Mouse (Mus musculus) spleen, adult 2 months (tissue): ENCODE results near the gene Ranbp3l. TPM values are rescaled to one million over a fixed set of nuclear protein-coding genes. Genes with fewer than 3 reads are reported as not detected.

Experiments used
- DNase-seq, 2 experiments: peaks; one replicate each; pipeline versions ENCODE4 v3.0.0 to v3.0.0-alpha.2; 2012 to 2021; ENCODE audit warnings: low spot score in 2 of 2, low read depth in 1 of 2
- H3K27ac ChIP-seq: fragments of 200-500 bp; 2 replicates; pipeline ENCODE4 v1.5.1; 2012; ENCODE audit warnings: low read length, inconsistent platforms; ENCODE audit not compliant: insufficient read depth
- H3K27me3 ChIP-seq: fragments of 200-500 bp; 2 replicates; pipeline ENCODE4 v1.6.1; 2012; ENCODE audit warnings: mild to moderate bottlenecking, moderate library complexity, low read length, inconsistent platforms; ENCODE audit not compliant: control insufficient read depth, insufficient read depth
- H3K36me3 ChIP-seq: fragments of 200-500 bp; 2 replicates; pipeline ENCODE4 v1.6.1; 2012; ENCODE audit warnings: mild to moderate bottlenecking, low read length, inconsistent platforms; ENCODE audit not compliant: control insufficient read depth, insufficient read depth
- H3K4me1 ChIP-seq: fragments of 200-500 bp; 2 replicates; pipeline ENCODE4 v1.6.1; 2011; ENCODE audit warnings: inconsistent platforms; ENCODE audit not compliant: control insufficient read depth, insufficient read depth, insufficient read length
- H3K4me3 ChIP-seq: fragments of 200-500 bp; 2 replicates; pipeline ENCODE4 v1.5.1; 2011; ENCODE audit warnings: mild to moderate bottlenecking, inconsistent platforms; ENCODE audit not compliant: insufficient read depth, insufficient read length; ENCODE audit errors: extremely low read depth
- CTCF ChIP-seq: fragments of 200-500 bp; IDR thresholded peaks from 2 replicates; pipeline ENCODE4 v1.5.1; 2011; ENCODE audit warnings: mild to moderate bottlenecking, inconsistent platforms; ENCODE audit not compliant: insufficient read depth, insufficient read length, insufficient replicate concordance; ENCODE audit errors: extremely low read depth
- POLR2A ChIP-seq: fragments of 200-500 bp; IDR thresholded peaks from 2 replicates; pipeline ENCODE4 v1.6.1; 2011; ENCODE audit warnings: low read depth, low read length, inconsistent platforms
- WGBS: fragments of 180-500 bp; shearing (Covaris S2); methylation state at CpG from one replicate; pipeline ENCODE4 v1.1.7; 2018; 5-methylcytosine and 5-hydroxymethylcytosine counted together
- polyA plus RNA-seq: library from polyadenylated mRNA; depleted of rRNA; stranded (reverse); fragments of >200 nt; gene quantifications from 2 replicates; pipeline ENCODE4 v1.2.3, GENCODE M21; 2012

Gene Ranbp3l
- polyA plus RNA-seq, 1 experiment = 0.07 TPM

- no peak for DNase-seq
- 81% methylated on average over 10 of the region's 10 CpGs for WGBS
- Histone ChIP-seq H3K36me3 (no peaks in the 10 kb centered on the region), H3K4me1 (no peaks in the 10 kb centered on the region), H3K27me3 (no peaks in the 10 kb centered on the region), H3K4me3 (no peak overlapping the region), H3K27ac (no peak overlapping the region)
- TF ChIP-seq CTCF = no peak
Observed at GRCm38 (mm10) chr15:8969061-8969635, 1.4 kb downstream of the Ranbp3l start.

DNA sequence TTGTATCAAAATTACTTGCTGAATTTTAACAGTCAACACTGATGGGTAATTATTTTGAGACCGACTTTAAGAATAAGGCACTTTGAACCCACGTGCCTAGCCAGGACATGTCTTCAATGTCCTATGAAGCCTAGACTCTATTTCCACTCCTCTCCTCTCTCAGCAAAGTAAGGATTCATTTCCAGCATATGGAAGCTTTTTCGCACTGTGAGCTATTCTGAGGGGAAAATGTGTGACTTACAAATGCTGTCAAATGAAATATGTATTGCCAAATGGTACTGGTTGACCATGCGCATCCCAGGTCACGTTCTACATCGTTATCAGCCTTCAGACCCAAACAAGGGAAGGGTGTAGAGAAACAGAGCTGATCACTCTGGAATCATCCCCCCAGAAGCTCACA, 23.5 kb downstream of the Ranbp3l start:
- H3K27ac ChIP-seq = no peak overlapping the region
- 92% methylated on average over 6 of the region's 6 CpGs for WGBS
- TF ChIP-seq CTCF (no peak), POLR2A (no peak)
- H3K4me3 ChIP-seq = no peak overlapping the region
- H3K4me1 ChIP-seq = no peaks in the 10 kb centered on the region
- DNase-seq = no peak
- no peaks in the 10 kb centered on the region for H3K36me3 ChIP-seq
- no peaks in the 10 kb centered on the region for H3K27me3 ChIP-seq

- H3K4me3 ChIP-seq = no peak overlapping the region
- TF ChIP-seq POLR2A = no peak
- TF ChIP-seq CTCF = no peak
- no peaks in the 10 kb centered on the region for H3K27me3 ChIP-seq
- no peak overlapping the region for H3K27ac ChIP-seq
- H3K36me3 ChIP-seq = no peaks in the 10 kb centered on the region
- DNase-seq = no peak
- WGBS = 81% methylated on average over 12 of the region's 12 CpGs
- H3K4me1 ChIP-seq = no peaks in the 10 kb centered on the region
Observed at GRCm38 (mm10) chr15:8991859-8992838, 24.4 kb downstream of the Ranbp3l start.

DNA sequence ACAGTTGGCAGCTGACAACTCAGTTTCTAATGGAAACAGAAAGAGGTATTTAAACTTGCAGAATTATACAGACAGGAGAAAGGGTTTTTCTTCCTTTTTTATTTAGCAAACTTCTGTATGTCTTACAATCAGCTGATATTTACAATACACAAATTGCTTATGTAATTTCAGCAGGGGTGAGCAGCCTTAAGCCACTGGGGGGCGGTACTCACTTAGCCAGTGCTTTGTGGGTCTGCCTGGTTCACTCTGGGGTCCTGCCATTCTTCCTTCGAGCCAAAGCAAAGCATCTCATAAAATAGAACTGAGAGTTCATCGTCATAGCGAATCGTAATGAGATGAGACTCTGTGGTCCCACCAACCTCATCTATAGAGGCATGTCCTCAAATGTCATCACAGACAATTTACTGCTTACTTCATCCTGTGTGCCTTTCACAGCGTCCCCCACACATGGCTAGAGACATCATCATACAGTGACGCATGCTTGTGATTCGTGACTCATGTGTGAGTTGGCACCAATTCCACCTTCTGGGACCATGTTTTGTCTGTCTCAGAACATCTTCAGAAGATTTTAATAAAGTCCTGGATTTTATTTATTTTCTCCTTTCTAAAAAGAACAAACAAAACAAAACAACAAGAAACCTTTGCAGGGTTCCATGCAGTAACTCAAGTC, 27.0 kb downstream of the Ranbp3l start:
- no peaks in the 10 kb centered on the region for H3K27me3 ChIP-seq
- no peak overlapping the region for H3K4me3 ChIP-seq
- H3K4me1 ChIP-seq = no peaks in the 10 kb centered on the region
- 68% methylated on average over 8 of the region's 8 CpGs for WGBS
- H3K27ac ChIP-seq = no peak overlapping the region
- H3K36me3 ChIP-seq = no peaks in the 10 kb centered on the region
- TF ChIP-seq POLR2A (no peak), CTCF (no peak)
- DNase-seq = no peak

- Histone ChIP-seq H3K27me3 (no peaks in the 10 kb centered on the region), H3K27ac (no peak overlapping the region), H3K4me1 (no peaks in the 10 kb centered on the region), H3K36me3 (no peaks in the 10 kb centered on the region), H3K4me3 (no peak overlapping the region)
- TF ChIP-seq POLR2A = no peak
- no peak for TF ChIP-seq CTCF
- no peak for DNase-seq
- WGBS = 30% methylated on average over 7 of the region's 7 CpGs
Observed at GRCm38 (mm10) chr15:8995490-8995889, 27.7 kb downstream of the Ranbp3l start.

DNA sequence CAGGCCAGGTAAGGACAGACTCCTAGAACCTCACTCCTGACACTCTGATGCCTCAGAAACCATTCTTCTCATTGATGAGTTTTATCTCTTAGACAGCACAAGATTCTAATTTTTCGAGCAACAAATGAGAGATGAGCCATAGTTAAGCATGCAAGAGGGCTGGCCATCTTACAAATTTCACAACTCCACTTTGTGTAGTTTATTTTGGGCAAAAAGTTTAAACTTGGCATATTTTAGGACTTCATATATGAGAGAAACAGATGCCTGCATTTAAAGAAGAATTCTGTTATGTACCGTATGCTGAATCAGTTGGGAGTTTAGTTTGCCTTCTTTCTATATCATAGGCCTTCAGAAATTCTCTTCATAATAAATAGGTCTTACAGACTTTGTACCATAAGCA, 35.0 kb downstream of the Ranbp3l start:
- 86% methylated on average over 2 of the region's 2 CpGs for WGBS
- TF ChIP-seq POLR2A (no peak), CTCF (no peak)

More for the DNA sequence above, 35.0 kb downstream of the Ranbp3l start:
- no peak overlapping the region for H3K27ac ChIP-seq
- H3K27me3 ChIP-seq = no peaks in the 10 kb centered on the region
- H3K4me3 ChIP-seq = no peak overlapping the region
- H3K36me3 ChIP-seq = no peaks in the 10 kb centered on the region
- no peaks in the 10 kb centered on the region for H3K4me1 ChIP-seq
- DNase-seq = no peak
